Comparison of ENCODE assay signal across 14 mouse cellular contexts in the genomic region with DNA sequence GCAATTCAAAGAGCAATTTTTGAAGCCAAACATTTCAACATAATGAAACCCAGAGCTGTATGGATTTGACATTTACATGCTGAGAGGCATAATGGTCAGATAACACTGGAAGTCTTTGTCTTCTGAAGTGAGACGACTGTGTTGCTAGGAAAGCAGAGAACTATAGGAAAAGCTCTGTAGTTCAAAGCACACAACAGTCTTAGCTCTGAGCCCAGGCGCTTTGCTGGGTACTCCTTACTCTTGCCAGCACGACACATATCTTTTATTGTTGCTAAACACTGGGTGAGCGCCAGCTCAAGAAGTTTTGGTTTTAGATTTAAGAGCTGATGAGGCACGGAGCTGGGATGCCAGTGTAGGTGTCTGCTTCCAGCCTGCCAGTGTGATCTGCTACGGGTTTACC. TPM values are rescaled to one million over a fixed set of nuclear protein-coding genes. Genes with fewer than 3 reads are reported as not detected.
A peak's percentile ranks its signal among the peaks of the same experiment; 100 is the strongest.
DNase-seq lines count a peak whose midpoint lies in the region.
"Had no signal": no experiment of that assay in that cellular context is flagged by ENCODE, and none has a peak within 500 bp of the region (broad histone marks: within the 10 kb centered on the region; RNA-seq: fewer than 3 reads in every experiment).

No protein-coding gene starts in this region.

- peak; percentile 18 for DNase-seq in adrenal gland, adult 2 months
- no peak for DNase-seq in adrenal gland, adult 8-10 months
- DNase-seq in left cerebral cortex, postnatal 36 days (ENCODE audit: low spot score in 2 of 2): peak; percentile 15 to 16
- no peak for DNase-seq in left cerebral cortex, postnatal 14 days (ENCODE audit: low spot score in 2 of 2)
- DNase-seq in right cerebral cortex, adult 2 months (ENCODE audit: low spot score in 2 of 2): peak; percentile 14 to 46
- DNase-seq in right cerebral cortex, postnatal 14 days: no peak
- DNase-seq in cerebellum, postnatal 25 days: no peak
- no peak for DNase-seq in kidney, adult 18-20 months
- DNase-seq: cerebellum, adult 2 months; gastrocnemius, postnatal 14 days; kidney, adult 8-10 months; kidney, postnatal 4 days; lung, postnatal 36 days; thymus, adult 2 months had no signal

- intact Hi-C loops in left cerebral cortex, postnatal 36 days (cut with DNase I): no loop called here
- intact Hi-C loops in left cerebral cortex, postnatal 14 days (cut with DNase I): no loop called here

RNA-seq across cellular contexts. Expression of gene Nid2, which starts 15.8 kb away (rescaled TPM):
- 10 to 100 TPM; 10.8 to 14.9 TPM for total RNA-seq in adrenal gland, adult 2 months (2021)
- 13.4 and 16.6 TPM in 2 replicates for polyA plus RNA-seq in adrenal gland, adult 2 months (2012; rRNA removed)
- total RNA-seq in adrenal gland, adult 8-10 months (2022): 10 to 100 TPM; 12.2 to 21.4 (median 17.3) TPM
- 1 to 10 TPM; 1.9 to 2.5 TPM for total RNA-seq in left cerebral cortex, postnatal 36 days (2021)
- 10 to 100 TPM; 11.0 to 12.7 TPM for total RNA-seq in left cerebral cortex, postnatal 14 days (2021)

Comparison
In these comparisons a context has a peak if more than half of its experiments do, and no peak if none do; other contexts are left out.
1. DNase-seq: peak in adrenal gland, adult 2 months (single experiment), left cerebral cortex, postnatal 36 days (2 of 2) and right cerebral cortex, adult 2 months (2 of 2); none in adrenal gland, adult 8-10 months (single experiment), left cerebral cortex, postnatal 14 days (0 of 2), right cerebral cortex, postnatal 14 days (single experiment), cerebellum, postnatal 25 days (0 of 2) and kidney, adult 18-20 months (single experiment).